Mouse (Mus musculus): Measurements from ENCODE around the gene A830018L16Rik.

DNA sequence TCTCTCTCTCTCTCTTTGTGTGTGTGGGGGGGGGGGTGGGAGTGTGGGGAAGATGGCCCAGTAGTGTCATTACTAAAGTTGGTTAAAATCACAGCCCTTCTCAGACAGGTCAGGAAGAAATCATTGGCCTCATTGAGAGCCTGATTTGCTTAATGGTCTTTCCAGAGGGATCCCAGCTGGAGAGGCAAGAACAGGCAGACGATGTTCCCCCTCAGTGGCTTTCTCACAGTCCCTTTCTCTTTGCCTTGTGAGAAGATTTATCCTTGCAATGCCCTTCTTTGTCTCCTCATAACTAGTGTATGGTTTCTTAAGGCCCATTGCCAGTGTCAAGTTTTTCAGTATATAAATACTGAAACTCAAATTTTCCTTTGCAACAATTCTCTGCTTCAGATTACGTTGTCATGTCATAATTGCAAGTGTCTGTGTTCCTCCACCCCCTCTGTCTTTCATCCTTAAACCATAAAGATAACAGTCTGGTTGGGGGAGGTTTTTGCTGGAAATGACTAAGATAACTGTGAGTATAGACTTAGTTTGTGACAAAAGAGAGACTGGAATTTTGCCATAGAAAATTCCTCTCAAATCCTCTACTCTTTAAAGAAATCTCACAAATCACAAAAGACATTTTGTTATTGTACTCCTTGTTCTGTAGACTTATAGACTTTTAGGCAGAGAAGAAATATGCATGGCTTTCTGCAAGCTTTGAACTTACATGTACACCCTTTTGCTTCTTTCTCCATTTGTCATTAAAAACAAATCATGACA lies 595.1 kb downstream of the A830018L16Rik start:
- TF ChIP-seq POLR2A (IDR thresholded peaks at IDR 0.05; ENCODE audit: insufficient read depth, low read depth, low read length) (no peak), CTCF (IDR thresholded peaks at IDR 0.05; ENCODE audit: insufficient read depth, low read depth, low read length) (no peak)
